Mouse (Mus musculus): Measurements from ENCODE around the gene Rbfox1. TPM values are rescaled to one million over a fixed set of nuclear protein-coding genes. Genes with fewer than 3 reads are reported as not detected.

Gene Rbfox1
- polyA plus RNA-seq, 1 experiment from 2014 or later: 148 TPM

DNA sequence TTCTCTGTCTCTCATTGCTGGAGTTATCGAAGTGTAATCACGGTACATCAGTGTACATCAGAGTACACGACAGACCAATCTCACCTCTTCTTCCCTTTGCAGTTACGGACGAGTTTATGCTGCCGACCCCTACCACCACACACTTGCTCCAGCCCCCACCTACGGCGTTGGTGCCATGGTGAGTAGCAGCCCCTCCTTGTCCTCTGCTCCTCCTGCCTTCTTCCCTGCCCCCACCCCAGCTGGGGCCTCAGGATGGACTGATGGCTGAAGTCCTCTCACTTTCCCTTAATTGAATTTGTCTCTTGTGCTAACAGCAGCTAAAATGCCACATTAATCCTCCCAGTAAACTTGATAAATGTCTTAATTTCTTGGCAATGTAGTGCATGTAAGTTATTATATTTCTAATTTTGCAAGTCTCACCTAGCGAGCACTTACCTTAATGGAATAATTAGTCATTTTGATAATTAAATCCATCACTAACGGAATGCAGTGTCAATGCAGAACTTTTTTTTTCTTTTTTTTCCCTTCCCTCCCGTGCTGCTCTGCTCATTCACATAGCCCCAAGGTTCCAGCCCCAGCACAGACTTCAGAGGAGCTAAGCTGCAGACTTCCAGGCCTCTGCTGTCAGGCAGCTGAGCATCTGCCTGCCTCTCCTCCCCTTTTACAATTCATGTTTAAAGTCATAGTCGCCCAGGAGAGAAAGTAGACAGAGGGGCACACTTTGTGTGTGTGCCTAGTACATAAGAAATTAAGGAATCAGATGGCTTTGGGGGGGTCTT, 1522.9 kb downstream of the Rbfox1 start:
- Histone ChIP-seq H3K9me3 (no peaks in the 10 kb centered on the region), H3K9ac (no peak overlapping the region), H3K4me3 (no peak overlapping the region), H3K27me3 (no peaks in the 10 kb centered on the region), H3K4me1 (replicated peaks) (peaks cover 28% of the 10 kb centered on the region), H3K4me2 (no peak overlapping the region), H3K36me3 (no peaks in the 10 kb centered on the region), H3K27ac (peak overlapping the region; percentile 49)
- 38% methylated on average over 12 of the region's 12 CpGs for WGBS
- no peak for ATAC-seq (ENCODE audit: low FRiP score)

DNA sequence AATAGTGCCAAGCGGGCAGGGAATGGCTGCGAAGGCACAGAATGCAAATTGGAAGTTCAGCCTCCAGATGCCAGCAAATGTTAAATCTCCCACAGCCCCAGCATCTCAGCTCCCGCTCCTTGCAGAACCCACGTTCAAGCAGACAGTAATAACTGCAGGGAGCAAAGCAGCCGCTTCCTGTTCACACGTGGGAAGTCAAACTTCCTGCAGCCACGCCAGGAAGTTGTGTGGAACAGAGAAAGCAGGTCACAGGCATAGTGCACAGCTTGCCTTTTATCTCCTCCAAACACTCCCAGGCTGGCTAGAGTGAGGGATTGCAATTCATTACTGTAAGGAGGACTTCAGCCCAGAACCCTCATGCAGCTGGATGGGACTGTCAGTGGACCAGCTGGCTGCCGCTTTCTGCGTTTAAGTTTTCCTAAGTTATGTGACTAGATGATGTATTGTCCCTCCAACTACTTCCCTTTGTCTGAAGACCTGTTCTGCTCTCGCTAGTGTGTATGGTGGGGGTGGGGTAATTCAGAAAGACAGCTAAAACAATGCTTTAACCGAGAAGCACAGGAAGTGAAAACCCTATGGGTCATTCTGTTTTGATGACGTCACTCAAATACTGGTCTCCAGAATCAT, 1534.6 kb downstream of the Rbfox1 start:
- peak; percentile 54; the same call in 1 of the 2 replicates for ATAC-seq (ENCODE audit: low FRiP score)
- Histone ChIP-seq H3K4me3 (no peak overlapping the region), H3K27ac (peak overlapping the region; percentile 67), H3K4me1 (replicated peaks) (peaks cover 10% of the 10 kb centered on the region), H3K4me2 (peak overlapping the region; percentile 42), H3K27me3 (no peaks in the 10 kb centered on the region), H3K36me3 (no peaks in the 10 kb centered on the region), H3K9ac (peak overlapping the region; percentile 19; the same call in 1 of the 2 replicates), H3K9me3 (no peaks in the 10 kb centered on the region)
- WGBS: 25% methylated on average over 12 of the region's 12 CpGs

DNA sequence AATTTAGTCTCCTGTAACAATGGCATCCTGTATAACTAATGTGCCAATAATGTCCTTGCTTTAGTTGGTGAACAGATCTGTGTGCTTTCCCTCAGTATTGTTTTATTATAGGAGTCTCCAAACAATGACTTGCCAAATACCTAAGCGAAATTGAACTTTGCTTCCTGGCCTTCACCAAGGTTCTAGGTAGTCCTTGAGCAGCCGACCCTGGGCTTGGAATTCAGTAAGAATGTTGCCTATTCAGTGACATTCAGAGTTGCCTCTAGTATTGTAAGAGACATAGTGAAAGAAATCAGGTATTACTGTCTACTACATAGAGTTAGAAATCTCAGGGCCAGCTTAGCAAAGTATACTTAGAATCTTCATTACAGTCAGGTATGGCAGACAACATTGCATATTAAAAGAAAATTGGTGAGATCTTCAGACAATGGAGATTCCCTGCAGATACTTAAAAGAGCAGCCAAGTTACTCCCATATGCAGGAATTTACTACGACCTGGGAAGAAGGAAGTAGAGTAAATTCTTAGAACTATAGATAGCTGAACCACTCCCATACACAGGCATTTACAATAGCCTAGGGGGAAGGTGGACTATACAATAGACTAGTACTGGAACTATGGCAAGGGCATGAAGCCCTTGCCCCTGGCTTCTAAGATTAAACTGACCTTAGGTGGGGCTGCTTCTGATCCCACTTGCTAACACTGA, 1540.4 kb downstream of the Rbfox1 start:
- H3K4me2 ChIP-seq: no peak overlapping the region
- ATAC-seq (ENCODE audit: low FRiP score): no peak
- H3K4me3 ChIP-seq: no peak overlapping the region
- H3K9me3 ChIP-seq: no peaks in the 10 kb centered on the region
- no peaks in the 10 kb centered on the region for H3K36me3 ChIP-seq
- no peaks in the 10 kb centered on the region for H3K4me1 ChIP-seq (replicated peaks)
- WGBS: 90% methylated on average over 3 of the region's 3 CpGs
- H3K27ac ChIP-seq: no peak overlapping the region
- H3K27me3 ChIP-seq: no peaks in the 10 kb centered on the region
- no peak overlapping the region for H3K9ac ChIP-seq

DNA sequence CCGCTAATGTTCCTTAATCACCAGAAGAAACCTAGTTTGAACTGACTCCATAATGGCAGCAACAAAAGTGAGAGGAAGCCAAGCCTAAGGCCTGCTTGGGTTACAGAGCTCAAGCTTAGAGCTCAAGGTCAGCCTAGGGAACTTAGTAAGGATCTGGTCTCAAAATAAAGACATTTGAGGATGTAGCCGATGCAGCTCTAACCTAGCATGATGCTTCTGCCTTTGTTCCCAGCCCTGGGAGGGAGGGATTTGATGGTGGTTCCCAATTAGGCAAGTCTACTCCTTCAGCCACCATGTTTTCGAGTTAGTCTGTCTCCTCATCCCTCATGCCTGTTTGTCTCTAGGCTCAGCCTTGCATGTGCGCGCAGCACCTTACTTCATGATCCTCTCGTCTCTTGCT, 1548.1 kb downstream of the Rbfox1 start:
- WGBS: 91% methylated on average over 6 of the region's 6 CpGs
- Histone ChIP-seq H3K9me3 (no peaks in the 10 kb centered on the region), H3K9ac (no peak overlapping the region), H3K36me3 (no peaks in the 10 kb centered on the region), H3K27me3 (no peaks in the 10 kb centered on the region), H3K27ac (no peak overlapping the region), H3K4me3 (no peak overlapping the region), H3K4me1 (replicated peaks) (no peaks in the 10 kb centered on the region), H3K4me2 (no peak overlapping the region)
- no peak for ATAC-seq (ENCODE audit: low FRiP score)

DNA sequence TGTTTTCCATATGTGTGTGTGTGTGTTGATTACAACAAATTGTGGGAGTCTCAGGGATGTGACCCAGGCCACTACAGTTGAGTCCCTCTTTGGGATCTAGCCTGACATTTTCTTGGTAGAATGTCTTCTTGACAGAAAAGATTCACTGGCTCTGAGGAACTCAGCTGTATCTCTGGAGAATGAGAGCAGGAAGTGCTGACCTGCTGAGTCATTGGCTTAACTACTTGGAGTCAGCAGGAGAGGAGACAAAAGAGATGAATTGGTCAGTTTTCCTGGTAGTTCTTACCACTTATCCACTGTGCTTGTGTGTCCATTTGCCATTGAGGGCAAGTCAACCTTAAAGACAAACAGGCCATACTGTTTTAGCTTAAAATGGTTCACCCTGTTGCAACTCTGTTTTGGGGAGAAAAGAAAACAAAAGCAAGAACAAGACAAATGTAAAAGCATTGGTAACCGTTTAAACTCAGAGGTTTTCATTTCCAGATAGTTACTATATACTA, 1561.7 kb downstream of the Rbfox1 start:
- ATAC-seq (ENCODE audit: low FRiP score): no peak
- H3K27ac ChIP-seq: no peak overlapping the region
- WGBS: 68% methylated on average over 1 of the region's 1 CpGs

DNA sequence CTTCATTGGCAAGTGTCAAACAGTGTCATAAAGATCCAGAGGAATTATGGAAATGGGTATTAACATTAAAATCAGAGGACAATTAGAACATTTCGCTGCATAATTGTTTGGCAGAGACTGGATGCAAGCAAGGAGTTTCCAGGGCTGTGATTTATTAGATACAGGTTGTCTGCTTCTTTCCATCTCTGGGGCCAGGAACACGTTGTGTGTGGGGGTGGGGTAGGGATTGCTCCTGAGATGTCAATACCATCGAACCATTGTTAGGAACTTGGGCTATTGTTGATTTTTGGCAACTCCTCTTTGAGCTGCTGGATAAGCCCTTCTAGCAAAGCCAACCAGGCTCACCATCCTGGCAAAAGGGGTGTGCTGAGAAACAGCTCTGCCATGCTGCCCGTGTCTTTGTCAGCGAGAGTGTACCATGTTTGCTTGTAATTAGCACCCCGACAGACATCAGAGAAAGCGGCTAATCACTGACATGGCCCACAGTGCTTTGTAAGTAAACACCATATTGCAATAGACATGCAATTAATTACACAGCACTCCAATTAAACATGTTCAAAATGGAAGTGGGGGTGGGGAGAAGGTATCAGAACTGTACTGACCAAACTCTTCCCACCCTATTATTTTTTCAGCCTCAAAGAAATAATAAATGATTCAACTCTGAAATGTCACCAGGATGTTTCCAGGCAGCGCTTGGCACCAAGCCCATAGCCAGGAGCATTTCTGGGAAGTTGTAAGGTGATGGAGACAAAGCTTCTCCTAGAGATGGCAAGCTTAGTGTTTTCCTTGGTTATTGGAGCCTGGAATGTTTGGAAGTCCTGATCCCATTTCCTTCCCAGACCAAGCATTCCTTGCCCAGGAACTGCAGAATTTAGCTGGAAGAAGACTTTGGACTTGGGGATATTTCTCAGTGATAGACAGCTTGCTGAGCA, 1562.8 kb downstream of the Rbfox1 start:
- Histone ChIP-seq H3K9me3 (no peaks in the 10 kb centered on the region), H3K27ac (peak overlapping the region; percentile 58), H3K4me2 (no peak overlapping the region), H3K9ac (no peak overlapping the region), H3K4me3 (no peak overlapping the region), H3K27me3 (no peaks in the 10 kb centered on the region), H3K36me3 (no peaks in the 10 kb centered on the region), H3K4me1 (replicated peaks) (peaks cover 15% of the 10 kb centered on the region)
- ATAC-seq (ENCODE audit: low FRiP score): no peak
- WGBS: 53% methylated on average over 8 of the region's 8 CpGs

More for the DNA sequence above, 1561.7 kb downstream of the Rbfox1 start:
- no peaks in the 10 kb centered on the region for H3K9me3 ChIP-seq
- no peak overlapping the region for H3K4me3 ChIP-seq
- H3K36me3 ChIP-seq: no peaks in the 10 kb centered on the region
- no peak overlapping the region for H3K4me2 ChIP-seq
- no peaks in the 10 kb centered on the region for H3K27me3 ChIP-seq
- H3K4me1 ChIP-seq (replicated peaks): peaks cover 15% of the 10 kb centered on the region
- no peak overlapping the region for H3K9ac ChIP-seq

DNA sequence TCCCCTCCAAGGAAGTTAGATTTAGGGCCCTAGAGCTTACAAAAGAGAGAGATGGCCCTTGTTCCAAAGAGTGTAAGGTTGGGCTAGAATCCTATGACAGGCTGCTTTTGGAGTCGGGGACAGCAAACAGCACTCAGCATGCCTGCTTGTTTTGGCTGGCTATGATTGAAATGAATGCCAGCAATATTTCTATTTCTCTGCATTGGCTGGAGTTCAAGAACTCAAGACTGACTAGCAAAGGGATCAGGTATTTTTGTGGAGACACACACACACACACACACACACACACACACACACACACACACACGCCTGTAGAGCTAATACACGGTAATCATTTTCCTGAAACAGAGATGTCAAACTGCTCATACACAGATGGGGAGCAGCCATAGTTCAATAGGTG, 1566.0 kb downstream of the Rbfox1 start:
- Histone ChIP-seq H3K27me3 (no peaks in the 10 kb centered on the region), H3K27ac (no peak overlapping the region), H3K4me3 (no peak overlapping the region), H3K9ac (no peak overlapping the region), H3K4me1 (replicated peaks) (peaks cover 15% of the 10 kb centered on the region), H3K9me3 (no peaks in the 10 kb centered on the region), H3K4me2 (no peak overlapping the region), H3K36me3 (no peaks in the 10 kb centered on the region)
- no peak for ATAC-seq (ENCODE audit: low FRiP score)
- WGBS: 82% methylated on average over 3 of the region's 3 CpGs

DNA sequence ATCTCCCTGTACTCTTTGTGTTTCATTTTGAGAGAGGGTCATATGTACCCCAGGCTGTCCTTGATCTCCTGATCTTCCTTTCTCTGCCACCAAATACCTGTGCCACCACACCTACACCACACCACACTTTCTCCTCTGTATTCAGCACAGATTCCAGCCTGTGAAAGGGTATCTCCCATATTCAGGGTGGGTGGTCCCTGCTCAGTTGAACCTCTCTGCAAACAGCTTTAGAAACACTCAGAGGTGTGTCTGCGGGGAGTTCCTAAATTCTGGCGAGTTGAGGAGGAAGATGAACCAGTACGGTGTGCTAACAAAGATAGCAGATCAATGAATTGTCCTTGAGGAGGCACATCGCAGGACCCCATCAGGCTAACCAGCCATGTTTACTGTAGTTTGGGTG, 1572.4 kb downstream of the Rbfox1 start:
- no peak overlapping the region for H3K9ac ChIP-seq
- no peak overlapping the region for H3K4me3 ChIP-seq
- no peaks in the 10 kb centered on the region for H3K9me3 ChIP-seq
- H3K27me3 ChIP-seq: no peaks in the 10 kb centered on the region
- no peak overlapping the region for H3K4me2 ChIP-seq
- WGBS: 77% methylated on average over 4 of the region's 4 CpGs
- no peaks in the 10 kb centered on the region for H3K36me3 ChIP-seq
- H3K27ac ChIP-seq: no peak overlapping the region
- no peak for ATAC-seq (ENCODE audit: low FRiP score)
- H3K4me1 ChIP-seq (replicated peaks): peaks cover 8% of the 10 kb centered on the region; the same call in 1 of the 2 replicates
